Mouse (Mus musculus) liver, embryonic 14.5 days (tissue): ENCODE measurements around the gene Lrrc8d. TPM values are rescaled to one million over a fixed set of nuclear protein-coding genes. Genes with fewer than 3 reads are reported as not detected.

Source experiments
- ATAC-seq: fragments of 200-750 bp; cut with Nextera tagmentation; 2 replicates; pipeline ENCODE4 v1.8.0; 2017; ENCODE audit warnings: moderate number of reproducible peaks, mild to moderate bottlenecking, moderate library complexity; ENCODE audit not compliant: insufficient read depth
- DNase-seq, 3 experiments: peaks; one replicate each; pipeline ENCODE4 v3.0.0-alpha.2; 2012 to 2013; ENCODE audit warnings: low read depth in 3 of 3, low spot score in 3 of 3
- H3K27ac ChIP-seq: fragments of 300-500 bp; sonication (generic); 2 replicates; pipeline ENCODE4 v1.5.1; 2014; ENCODE audit warnings: moderate library complexity, mild to moderate bottlenecking, control low read depth, inconsistent platforms
- H3K27me3 ChIP-seq: fragments of 300-500 bp; sonication (generic); 2 replicates; pipeline ENCODE4 v1.6.1; 2014; ENCODE audit warnings: mild to moderate bottlenecking, low read length, moderate library complexity; ENCODE audit not compliant: control insufficient read depth, insufficient read depth
- H3K36me3 ChIP-seq: fragments of 300-500 bp; sonication (generic); replicated peaks from 2 replicates; pipeline ENCODE4 v1.6.1; 2014; ENCODE audit warnings: low read depth; ENCODE audit not compliant: control insufficient read depth, insufficient read depth
- H3K4me1 ChIP-seq, 2 experiments: fragments of 200-500 bp in 1 of 2; fragments of 300-500 bp in 1 of 2; sonication (generic) in 1 of 2; replicated peaks; 2 replicates each; pipeline ENCODE4 v1.6.1; 2012 to 2014; ENCODE audit warnings: antibody characterized with exemption in 1 of 2, inconsistent platforms in 1 of 2, low read length in 1 of 2; ENCODE audit not compliant: control insufficient read depth in 2 of 2, insufficient read depth in 2 of 2
- H3K4me2 ChIP-seq: fragments of 300-500 bp; sonication (generic); 2 replicates; pipeline ENCODE4 v1.6.1; 2014; ENCODE audit warnings: low read depth, mild to moderate bottlenecking, control low read depth, moderate library complexity
- H3K4me3 ChIP-seq, 2 experiments: fragments of 200-500 bp in 1 of 2; fragments of 300-500 bp in 1 of 2; sonication (generic) in 1 of 2; 2 replicates each; pipeline ENCODE4 v1.5.1; 2012 to 2014; ENCODE audit warnings: low read depth in 2 of 2, low read length in 2 of 2, mild to moderate bottlenecking in 2 of 2, control low read depth in 1 of 2, inconsistent platforms in 1 of 2, moderate library complexity in 1 of 2; ENCODE audit not compliant: insufficient read depth in 1 of 2
- H3K9ac ChIP-seq: fragments of 300-500 bp; sonication (generic); replicated peaks from 2 replicates; pipeline ENCODE4 v1.6.1; 2014; ENCODE audit warnings: mild to moderate bottlenecking, control low read depth, moderate library complexity
- H3K9me3 ChIP-seq: fragments of 300-500 bp; sonication (generic); 2 replicates; pipeline ENCODE4 v1.6.1; 2016; ENCODE audit warnings: low read length, mixed read lengths; ENCODE audit not compliant: control insufficient read depth
- CTCF ChIP-seq: IDR thresholded peaks from 2 replicates; pipeline ENCODE4 v1.5.1; 2016; ENCODE audit warnings: antibody characterized with exemption, low read depth, control low read depth
- EP300 ChIP-seq: IDR thresholded peaks from 2 replicates; pipeline ENCODE4 v1.6.1; 2016; ENCODE audit warnings: antibody characterized with exemption, low read depth
- WGBS: fragments of 180-500 bp; shearing (Covaris S2); extraction: QIAGEN DNeasy Blood & Tissue Kit; methylation state at CpG from one replicate; pipeline ENCODE4 v1.1.7; 2014; ENCODE audit not compliant: insufficient replicate concordance; 5-methylcytosine and 5-hydroxymethylcytosine counted together
- polyA plus RNA-seq, 2 experiments: library from polyadenylated mRNA; depleted of rRNA in 1 of 2; stranded (reverse) in 1 of 2; unstranded in 1 of 2; fragments of >200 nt; fragmentation: Nextera tagmentation in 1 of 2; extraction: Ambion mirVana in 1 of 2; gene quantifications; 2 replicates each; pipeline versions ENCODE4 v1.2.1 to v1.2.3; 2012 to 2014

The Lrrc8d gene
- polyA plus RNA-seq, 2 experiments = 3.3 to 7.8 TPM

GRCm38 (mm10) chr5:105872916-105873315 is 173.1 kb downstream of the Lrrc8d start:
- WGBS = 21% methylated on average over 7 of the region's 7 CpGs
- DNase-seq = no peak
- TF ChIP-seq CTCF (no peak), EP300 (no peak)
- Histone ChIP-seq H3K4me1 (peaks cover 0 to 29% of the 10 kb centered on the region in 2 experiments; a peak in 3 of 4 replicates), H3K4me3 (no peak overlapping the region), H3K9me3 (no peaks in the 10 kb centered on the region), H3K36me3 (no peaks in the 10 kb centered on the region), H3K27me3 (peaks cover 3% of the 10 kb centered on the region; the same call in 1 of the 2 replicates), H3K9ac (no peak overlapping the region), H3K4me2 (no peak overlapping the region), H3K27ac (no peak overlapping the region)
- no peak for ATAC-seq

DNA sequence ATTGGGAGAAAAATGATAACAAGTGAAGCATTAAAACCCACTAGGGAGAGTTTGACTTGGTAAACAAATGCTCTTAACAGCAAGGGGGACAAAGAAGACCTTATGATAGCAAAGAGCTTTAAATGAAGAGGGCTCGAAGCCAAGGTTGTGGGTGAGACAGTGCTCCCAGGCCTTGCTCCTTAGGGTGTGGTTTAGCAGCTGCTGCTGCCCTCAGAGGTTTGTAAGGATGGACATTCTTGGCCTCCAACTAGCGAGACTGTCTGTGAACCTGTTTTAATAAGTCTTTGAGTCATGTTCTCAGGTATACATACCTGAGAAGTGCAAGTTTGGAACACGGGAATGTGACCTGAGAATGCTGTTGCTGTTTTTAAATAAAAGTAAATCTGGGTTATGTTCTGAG is 174.0 kb downstream of the Lrrc8d start:
- Histone ChIP-seq H3K4me1 (peaks cover 0 to 29% of the 10 kb centered on the region in 2 experiments; a peak in 3 of 4 replicates), H3K27ac (no peak overlapping the region), H3K9ac (no peak overlapping the region), H3K9me3 (no peaks in the 10 kb centered on the region), H3K36me3 (no peaks in the 10 kb centered on the region), H3K27me3 (peaks cover 3% of the 10 kb centered on the region; the same call in 1 of the 2 replicates), H3K4me3 (no peak overlapping the region), H3K4me2 (no peak overlapping the region)
- ATAC-seq (no peak), DNase-seq (no peak)
- no peak for TF ChIP-seq EP300
- 54% methylated on average over 3 of the region's 3 CpGs for WGBS

- DNase-seq (no peak), ATAC-seq (no peak)
- no peak overlapping the region for H3K4me2 ChIP-seq
- no peak overlapping the region for H3K27ac ChIP-seq
- H3K4me1 ChIP-seq = peaks cover 0 to 29% of the 10 kb centered on the region in 2 experiments; a peak in 3 of 4 replicates
- H3K27me3 ChIP-seq = peaks cover 3% of the 10 kb centered on the region; the same call in 1 of the 2 replicates
- H3K9ac ChIP-seq = no peak overlapping the region
- 82% methylated on average over 11 of the region's 11 CpGs for WGBS
- TF ChIP-seq CTCF = no peak
- H3K4me3 ChIP-seq = no peak overlapping the region
- no peaks in the 10 kb centered on the region for H3K36me3 ChIP-seq
- no peaks in the 10 kb centered on the region for H3K9me3 ChIP-seq
Observed at GRCm38 (mm10) chr5:105874476-105874875, 174.7 kb downstream of the Lrrc8d start.

DNA sequence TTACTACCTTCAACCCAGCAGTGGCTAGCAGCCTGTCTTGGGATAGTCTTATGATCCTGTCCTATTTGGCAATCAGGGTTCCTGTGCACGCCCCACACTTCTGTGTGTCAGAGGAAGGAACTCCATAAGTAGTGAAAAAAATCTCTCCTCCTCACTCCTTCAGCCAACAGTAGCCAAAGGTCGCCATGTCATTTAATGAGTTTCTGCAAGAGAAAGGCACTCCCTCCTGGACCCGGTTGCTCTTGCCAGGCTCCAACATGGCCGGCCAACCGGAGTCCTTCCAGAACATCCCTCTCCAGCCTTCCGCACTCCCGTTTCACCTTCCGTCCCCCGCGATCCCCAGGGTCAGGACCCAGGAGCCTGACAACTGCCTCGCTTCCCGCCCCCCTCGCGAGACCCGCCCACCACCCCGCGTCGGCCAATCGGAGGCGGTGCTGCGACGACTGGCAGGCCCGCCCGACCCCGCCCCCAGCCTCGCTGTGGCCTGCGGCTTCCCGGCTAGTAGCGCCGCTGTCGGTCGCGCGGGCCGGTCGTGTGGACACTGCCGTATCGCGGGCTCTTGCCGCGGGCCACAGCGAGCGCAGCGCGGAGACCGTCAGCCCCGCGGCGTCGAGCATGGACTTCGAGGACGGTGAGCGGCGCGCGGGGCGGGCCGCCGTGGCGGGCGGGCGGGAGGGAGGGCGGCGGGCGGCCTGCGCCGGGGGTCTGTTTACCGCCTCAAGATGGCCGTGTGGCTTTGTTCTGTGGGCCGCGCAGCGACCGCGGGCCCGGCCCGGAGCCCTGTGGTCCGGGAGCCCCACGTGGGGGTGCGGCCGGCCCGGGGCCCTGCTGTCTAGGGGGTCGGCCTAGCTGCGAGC is 176.5 kb downstream of the Lrrc8d start, which contains the start of gene Zfp326:
Gene Zfp326 (plus strand): TSS at position 498 of the 857 bp plus-strand sequence.
- TF ChIP-seq CTCF = no peak
- Histone ChIP-seq H3K4me1 (peaks cover 0 to 29% of the 10 kb centered on the region in 2 experiments; a peak in 3 of 4 replicates), H3K27ac (no peak within 1 kb of the TSS), H3K27me3 (peaks cover 3% of the 10 kb centered on the region; the same call in 1 of the 2 replicates), H3K36me3 (no peaks in the 10 kb centered on the region), H3K4me3 (peak within 1 kb of the TSS; percentile 81 to 91), H3K9me3 (no peaks in the 10 kb centered on the region), H3K9ac (peak within 1 kb of the TSS; percentile 85), H3K4me2 (peak within 1 kb of the TSS; percentile 86)
- DNase-seq (peak; percentile 72 to 80 (median 76)), ATAC-seq (peak; percentile 92)
- under 1% methylated on average over 76 of the region's 83 CpGs for WGBS

- DNase-seq (no peak), ATAC-seq (peak; percentile 63; the same call in 1 of the 2 replicates)
- 1% methylated on average over 46 of the region's 46 CpGs for WGBS
- Histone ChIP-seq H3K4me3 (peak overlapping the region; percentile 81 to 91), H3K36me3 (no peaks in the 10 kb centered on the region), H3K4me1 (peaks cover 0 to 28% of the 10 kb centered on the region in 2 experiments; a peak in 3 of 4 replicates), H3K9ac (peak overlapping the region; percentile 85), H3K27me3 (peaks cover 3% of the 10 kb centered on the region; the same call in 1 of the 2 replicates), H3K9me3 (no peaks in the 10 kb centered on the region), H3K4me2 (peak overlapping the region; percentile 86), H3K27ac (no peak overlapping the region)
- TF ChIP-seq EP300 (no peak), CTCF (no peak)
Observed at GRCm38 (mm10) chr5:105876925-105877774, 177.4 kb downstream of the Lrrc8d start.

Other genes with a start within 250 kb of the Lrrc8d start
- 6.2 and 6.5 TPM in 2 replicates for gene Lrrc8c, start 180.6 kb upstream of the Lrrc8d start, polyA plus RNA-seq (2012; rRNA removed)
- gene Lrrc8c, start 180.6 kb upstream of the Lrrc8d start, polyA plus RNA-seq (2014; fragmentation: Nextera tagmentation; extraction: Ambion mirVana) = 18.0 and 22.4 TPM in 2 replicates
- gene Zfp326, start 176.6 kb downstream of the Lrrc8d start, polyA plus RNA-seq (2012; rRNA removed) = 4.7 and 7.3 TPM in 2 replicates
- gene Zfp326, start 176.6 kb downstream of the Lrrc8d start, polyA plus RNA-seq (2014; fragmentation: Nextera tagmentation; extraction: Ambion mirVana) = 3.3 and 4.6 TPM in 2 replicates